Mouse (Mus musculus): ENCODE measurements around the gene Lzic. TPM values are rescaled to one million over a fixed set of nuclear protein-coding genes. Genes with fewer than 3 reads are reported as not detected.
A peak's percentile ranks its signal among the peaks of the same experiment; 100 is the strongest.

Lzic gene
- polyA plus RNA-seq, 1 experiment: 29.0 TPM

GRCm38 (mm10) chr4:149526330-149526729, 41.3 kb downstream of the Lzic start:
- H3K27ac ChIP-seq (ENCODE audit: control insufficient read depth, insufficient read depth, low read length): no peak overlapping the region
- WGBS: 81% methylated on average over 7 of the region's 7 CpGs
- H3K36me3 ChIP-seq (ENCODE audit: control insufficient read depth, insufficient read depth, low read length): no peaks in the 10 kb centered on the region
- TF ChIP-seq POLR2A (IDR thresholded peaks at IDR 0.05; ENCODE audit: control insufficient read depth, extremely low read depth, insufficient read depth, low read length, poor library complexity) (no peak), CTCF (IDR thresholded peaks at IDR 0.05; ENCODE audit: borderline replicate concordance, control insufficient read depth, extremely low read depth, insufficient read depth, low read length, poor library complexity) (no peak)
- no peaks in the 10 kb centered on the region for H3K27me3 ChIP-seq (ENCODE audit: control insufficient read depth, insufficient read depth, low read length)
- no peaks in the 10 kb centered on the region for H3K4me1 ChIP-seq (replicated peaks; ENCODE audit: control insufficient read depth, insufficient read depth, low read length)
- DNase-seq: no peak
- H3K4me3 ChIP-seq (ENCODE audit: control insufficient read depth, insufficient read depth, low read length): no peak overlapping the region

GRCm38 (mm10) chr4:149527621-149528354, 42.8 kb downstream of the Lzic start:
- Histone ChIP-seq H3K4me1 (replicated peaks; ENCODE audit: control insufficient read depth, insufficient read depth, low read length) (no peaks in the 10 kb centered on the region), H3K36me3 (ENCODE audit: control insufficient read depth, insufficient read depth, low read length) (no peaks in the 10 kb centered on the region), H3K4me3 (ENCODE audit: control insufficient read depth, insufficient read depth, low read length) (no peak overlapping the region), H3K27me3 (ENCODE audit: control insufficient read depth, insufficient read depth, low read length) (no peaks in the 10 kb centered on the region), H3K27ac (ENCODE audit: control insufficient read depth, insufficient read depth, low read length) (no peak overlapping the region)
- TF ChIP-seq CTCF (IDR thresholded peaks at IDR 0.05; ENCODE audit: borderline replicate concordance, control insufficient read depth, extremely low read depth, insufficient read depth, low read length, poor library complexity) (no peak), POLR2A (IDR thresholded peaks at IDR 0.05; ENCODE audit: control insufficient read depth, extremely low read depth, insufficient read depth, low read length, poor library complexity) (no peak)
- DNase-seq: no peak
- WGBS: 88% methylated on average over 15 of the region's 15 CpGs

GRCm38 (mm10) chr4:149529691-149530090, 44.7 kb downstream of the Lzic start:
- DNase-seq: no peak
- Histone ChIP-seq H3K4me3 (ENCODE audit: control insufficient read depth, insufficient read depth, low read length) (no peak overlapping the region), H3K27me3 (ENCODE audit: control insufficient read depth, insufficient read depth, low read length) (no peaks in the 10 kb centered on the region), H3K27ac (ENCODE audit: control insufficient read depth, insufficient read depth, low read length) (no peak overlapping the region), H3K4me1 (replicated peaks; ENCODE audit: control insufficient read depth, insufficient read depth, low read length) (no peaks in the 10 kb centered on the region), H3K36me3 (ENCODE audit: control insufficient read depth, insufficient read depth, low read length) (no peaks in the 10 kb centered on the region)
- TF ChIP-seq POLR2A (IDR thresholded peaks at IDR 0.05; ENCODE audit: control insufficient read depth, extremely low read depth, insufficient read depth, low read length, poor library complexity) (no peak), CTCF (IDR thresholded peaks at IDR 0.05; ENCODE audit: borderline replicate concordance, control insufficient read depth, extremely low read depth, insufficient read depth, low read length, poor library complexity) (no peak)
- WGBS: 88% methylated on average over 6 of the region's 6 CpGs

- no peak overlapping the region for H3K27ac ChIP-seq (ENCODE audit: control insufficient read depth, insufficient read depth, low read length)
- 92% methylated on average over 8 of the region's 8 CpGs for WGBS
- TF ChIP-seq CTCF (IDR thresholded peaks at IDR 0.05; ENCODE audit: borderline replicate concordance, control insufficient read depth, extremely low read depth, insufficient read depth, low read length, poor library complexity) (no peak), POLR2A (IDR thresholded peaks at IDR 0.05; ENCODE audit: control insufficient read depth, extremely low read depth, insufficient read depth, low read length, poor library complexity) (no peak)
Observed at GRCm38 (mm10) chr4:149539441-149539840, 54.4 kb downstream of the Lzic start.

GRCm38 (mm10) chr4:149541935-149542334, 56.9 kb downstream of the Lzic start:
- Histone ChIP-seq H3K4me3 (ENCODE audit: control insufficient read depth, insufficient read depth, low read length) (no peak overlapping the region), H3K4me1 (replicated peaks; ENCODE audit: control insufficient read depth, insufficient read depth, low read length) (peaks cover 8% of the 10 kb centered on the region), H3K36me3 (ENCODE audit: control insufficient read depth, insufficient read depth, low read length) (no peaks in the 10 kb centered on the region), H3K27me3 (ENCODE audit: control insufficient read depth, insufficient read depth, low read length) (no peaks in the 10 kb centered on the region), H3K27ac (ENCODE audit: control insufficient read depth, insufficient read depth, low read length) (no peak overlapping the region)
- peak; percentile 19 for DNase-seq
- WGBS: 22% methylated on average over 5 of the region's 5 CpGs
- TF ChIP-seq CTCF (IDR thresholded peaks at IDR 0.05; ENCODE audit: borderline replicate concordance, control insufficient read depth, extremely low read depth, insufficient read depth, low read length, poor library complexity): no peak
- no peak for TF ChIP-seq POLR2A (IDR thresholded peaks at IDR 0.05; ENCODE audit: control insufficient read depth, extremely low read depth, insufficient read depth, low read length, poor library complexity)

More at GRCm38 (mm10) chr4:149539441-149539840, 54.4 kb downstream of the Lzic start:
- Histone ChIP-seq H3K27me3 (ENCODE audit: control insufficient read depth, insufficient read depth, low read length) (no peaks in the 10 kb centered on the region), H3K4me1 (replicated peaks; ENCODE audit: control insufficient read depth, insufficient read depth, low read length) (peaks cover 8% of the 10 kb centered on the region), H3K36me3 (ENCODE audit: control insufficient read depth, insufficient read depth, low read length) (no peaks in the 10 kb centered on the region), H3K4me3 (ENCODE audit: control insufficient read depth, insufficient read depth, low read length) (no peak overlapping the region)
- DNase-seq: no peak

- no peak for DNase-seq
- 92% methylated on average over 12 of the region's 12 CpGs for WGBS
- Histone ChIP-seq H3K4me3 (ENCODE audit: control insufficient read depth, insufficient read depth, low read length) (no peak overlapping the region), H3K36me3 (ENCODE audit: control insufficient read depth, insufficient read depth, low read length) (no peaks in the 10 kb centered on the region), H3K4me1 (replicated peaks; ENCODE audit: control insufficient read depth, insufficient read depth, low read length) (peaks cover 8% of the 10 kb centered on the region), H3K27ac (ENCODE audit: control insufficient read depth, insufficient read depth, low read length) (no peak overlapping the region), H3K27me3 (ENCODE audit: control insufficient read depth, insufficient read depth, low read length) (no peaks in the 10 kb centered on the region)
- no peak for TF ChIP-seq POLR2A (IDR thresholded peaks at IDR 0.05; ENCODE audit: control insufficient read depth, extremely low read depth, insufficient read depth, low read length, poor library complexity)
- no peak for TF ChIP-seq CTCF (IDR thresholded peaks at IDR 0.05; ENCODE audit: borderline replicate concordance, control insufficient read depth, extremely low read depth, insufficient read depth, low read length, poor library complexity)
Observed at GRCm38 (mm10) chr4:149542431-149542830, 57.4 kb downstream of the Lzic start.
